Comparison of ENCODE assay signal across 23 mouse cellular contexts in genomic region chr1:106211146-106211545, GRCm38 (mm10). TPM values are rescaled to one million over a fixed set of nuclear protein-coding genes. Genes with fewer than 3 reads are reported as not detected.
DNase-seq lines count a peak whose midpoint lies in the region; TF ChIP-seq lines count a peak whose summit lies in the region.
"Had no signal": no experiment of that assay in that cellular context is flagged by ENCODE, and none has a peak within 500 bp of the region (broad histone marks: within the 10 kb centered on the region; RNA-seq: fewer than 3 reads in every experiment).

No protein-coding gene starts in this region.

- no peak for TF ChIP-seq CTCF in embryonic fibroblast, embryonic 13.5 days (IDR thresholded peaks at IDR 0.05; ENCODE audit: borderline replicate concordance, insufficient read depth, low read length)

- H3K4me3 ChIP-seq in embryonic fibroblast, embryonic 13.5 days (ENCODE audit: insufficient read depth, low read length), result no peak overlapping the region
- H3K4me3 ChIP-seq: heart, embryonic 13.5 days; hindbrain, embryonic 10.5 days; hindbrain, embryonic 13.5 days had no signal

- intact Hi-C loops in heart, postnatal 14 days (cut with DNase I), result no loop called here

- H3K4me1 ChIP-seq in embryonic fibroblast, embryonic 13.5 days (ENCODE audit: control insufficient read depth, insufficient read depth, low read length), result peaks cover 28% of the 10 kb centered on the region

- H3K27ac ChIP-seq in embryonic fibroblast, embryonic 13.5 days (ENCODE audit: insufficient read depth, low read length), result peak overlapping the region; percentile 96
- H3K27ac ChIP-seq: heart, embryonic 13.5 days; hindbrain, embryonic 10.5 days; hindbrain, embryonic 13.5 days; hindbrain, postnatal 0 days had no signal

- DNase-seq in heart, adult 11 months, result peak; percentile 68
- DNase-seq in heart, postnatal 14 days, result no peak
- DNase-seq in 3134 (ENCODE audit: extremely low read depth, insufficient read length, low spot score) (peak; percentile 10), 416B (ENCODE audit: low read depth) (peak; percentile 72)
- no peak for DNase-seq in layer of hippocampus, adult 9-10 months (ENCODE audit: low spot score)
- no peak for DNase-seq in frontal cortex, postnatal 25 days (ENCODE audit: low spot score in 2 of 2)
- DNase-seq: adrenal gland, adult 2 months; adrenal gland, postnatal 14 days; B cell, adult 2 months; cerebellum, adult 11-12 months; cerebellum, adult 8-10 months; cerebellum, postnatal 10 days; cerebellum, postnatal 36 days; forebrain, postnatal 0 days; gastrocnemius, postnatal 10 days; heart, adult 18-20 months; heart, postnatal 36 days; kidney, adult 18-20 months had no signal

- no peak for TF ChIP-seq POLR2A in embryonic fibroblast, embryonic 13.5 days (IDR thresholded peaks at IDR 0.05; ENCODE audit: low read depth, low read length)

RNA-seq across cellular contexts. Expression of gene Phlpp1, which starts 39.6 kb away (rescaled TPM):
- total RNA-seq in heart, postnatal 14 days (2021), result 10 to 100 TPM; 19.7 TPM
- polyA plus RNA-seq in embryonic fibroblast, embryonic 13.5 days (2011; ENCODE audit: insufficient read length, low read depth, missing spikeins), result 14.3 and 25.0 TPM in 2 replicates

Comparison
In these comparisons a context has a peak if more than half of its experiments do, and no peak if none do; other contexts are left out.
1. DNase-seq: peak in heart, adult 11 months (single experiment), 3134 (single experiment) and 416B (single experiment); none in heart, postnatal 14 days (0 of 2), layer of hippocampus, adult 9-10 months (single experiment) and frontal cortex, postnatal 25 days (0 of 2).